In the genomic region with DNA sequence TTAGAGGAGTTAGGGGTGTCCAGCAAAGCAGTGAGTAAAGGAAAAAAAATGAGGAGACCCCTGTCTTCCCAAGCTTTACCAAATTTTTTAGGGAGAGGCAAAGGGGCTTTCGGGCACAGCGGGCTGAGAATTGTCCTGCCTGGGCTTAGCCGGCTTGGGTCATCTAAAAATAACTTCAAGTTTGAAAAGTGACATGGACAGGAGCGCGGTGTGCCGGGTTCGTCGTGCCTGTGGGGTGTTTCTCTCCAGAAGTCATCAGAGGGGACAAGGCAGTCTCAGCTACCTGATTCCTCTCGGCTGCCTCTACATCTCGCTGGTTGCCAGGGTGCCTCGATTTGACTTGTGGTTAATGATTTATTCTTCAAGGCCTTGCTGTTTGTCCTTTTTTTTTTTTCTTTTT, we compare ENCODE assay signal across 7 mouse cellular contexts. TPM values are rescaled to one million over a fixed set of nuclear protein-coding genes. Genes with fewer than 3 reads are reported as not detected.
DNase-seq lines count a peak whose midpoint lies in the region; ATAC-seq lines count a peak whose summit lies in the region.

No protein-coding gene starts in this region.

- H3K4me1 ChIP-seq in embryonic facial prominence, embryonic 13.5 days: peaks cover 6% of the 10 kb centered on the region; the same call in 1 of the 2 replicates
- peaks cover 16% of the 10 kb centered on the region for H3K4me1 ChIP-seq in forebrain, embryonic 16.5 days (replicated peaks; ENCODE audit: control insufficient read depth, insufficient read depth, low read length)
- H3K4me1 ChIP-seq in midbrain, embryonic 11.5 days (ENCODE audit: control insufficient read depth, insufficient read depth, low read length): no peaks in the 10 kb centered on the region

- no peaks in the 10 kb centered on the region for H3K9me3 ChIP-seq in embryonic facial prominence, embryonic 13.5 days
- H3K9me3 ChIP-seq in forebrain, embryonic 16.5 days (ENCODE audit: control insufficient read depth, low read length): no peaks in the 10 kb centered on the region
- no peaks in the 10 kb centered on the region for H3K9me3 ChIP-seq in midbrain, embryonic 11.5 days (ENCODE audit: control insufficient read depth, low read length)

- peak; percentile 18 for DNase-seq in kidney, adult 18-20 months
- no peak for DNase-seq in midbrain, embryonic 11.5 days (ENCODE audit: low spot score, missing footprints)
- DNase-seq in retina, embryonic 14.5 days (ENCODE audit: low spot score): no peak
- DNase-seq in frontal cortex, adult 2 months (ENCODE audit: extremely low spot score in 1 of 2, low spot score in 1 of 2): no peak
- DNase-seq in right cerebral cortex, postnatal 25 days: no peak

- H3K27ac ChIP-seq in embryonic facial prominence, embryonic 13.5 days: no peak overlapping the region
- no peak overlapping the region for H3K27ac ChIP-seq in forebrain, embryonic 16.5 days (ENCODE audit: low read length)
- H3K27ac ChIP-seq in midbrain, embryonic 11.5 days (ENCODE audit: low read depth, low read length): no peak overlapping the region

- 66% methylated on average over 11 of the region's 11 CpGs for WGBS in embryonic facial prominence, embryonic 13.5 days
- WGBS in forebrain, embryonic 16.5 days: 67% methylated on average over 11 of the region's 11 CpGs
- WGBS in midbrain, embryonic 11.5 days: 65% methylated on average over 11 of the region's 11 CpGs

- H3K36me3 ChIP-seq in embryonic facial prominence, embryonic 13.5 days: no peaks in the 10 kb centered on the region
- H3K36me3 ChIP-seq in forebrain, embryonic 16.5 days (ENCODE audit: control insufficient read depth, insufficient read depth): no peaks in the 10 kb centered on the region
- no peaks in the 10 kb centered on the region for H3K36me3 ChIP-seq in midbrain, embryonic 11.5 days (ENCODE audit: control insufficient read depth, insufficient read depth, low read length)

- peaks cover 37% of the 10 kb centered on the region for H3K27me3 ChIP-seq in embryonic facial prominence, embryonic 13.5 days
- no peaks in the 10 kb centered on the region for H3K27me3 ChIP-seq in forebrain, embryonic 16.5 days (replicated peaks; ENCODE audit: control insufficient read depth, insufficient read depth, low read length)
- H3K27me3 ChIP-seq in midbrain, embryonic 11.5 days (ENCODE audit: control insufficient read depth, insufficient read depth, low read length): no peaks in the 10 kb centered on the region

- H3K4me2 ChIP-seq in embryonic facial prominence, embryonic 13.5 days: peak overlapping the region; percentile 96
- H3K4me2 ChIP-seq in forebrain, embryonic 16.5 days (ENCODE audit: low read length): peak overlapping the region; percentile 92
- H3K4me2 ChIP-seq in midbrain, embryonic 11.5 days: peak overlapping the region; percentile 91

- no peak for ATAC-seq in embryonic facial prominence, embryonic 13.5 days (ENCODE audit: insufficient number of reproducible peaks, insufficient read depth, low FRiP score, low TSS enrichment, low read depth)
- no peak for ATAC-seq in forebrain, embryonic 16.5 days
- ATAC-seq in midbrain, embryonic 11.5 days (ENCODE audit: low FRiP score): no peak

- H3K4me3 ChIP-seq in embryonic facial prominence, embryonic 13.5 days: peak overlapping the region; percentile 60
- H3K4me3 ChIP-seq in forebrain, embryonic 16.5 days (replicated peaks; ENCODE audit: low read length): peak overlapping the region; percentile 65
- H3K4me3 ChIP-seq in midbrain, embryonic 11.5 days (ENCODE audit: low read depth, low read length): peak overlapping the region; percentile 61; the same call in 1 of the 2 replicates

- H3K9ac ChIP-seq in embryonic facial prominence, embryonic 13.5 days: peak overlapping the region; percentile 68; the same call in 1 of the 2 replicates
- peak overlapping the region; percentile 82; the same call in 1 of the 2 replicates for H3K9ac ChIP-seq in forebrain, embryonic 16.5 days (replicated peaks; ENCODE audit: low read depth, low read length)
- H3K9ac ChIP-seq in midbrain, embryonic 11.5 days (ENCODE audit: low read length): no peak overlapping the region

RNA-seq across cellular contexts. Expression of gene Rcan2, which starts 1.3 kb away (rescaled TPM):
- polyA plus RNA-seq in embryonic facial prominence, embryonic 13.5 days (2015; fragmentation: Nextera tagmentation; extraction: Ambion mirVana): 5.4 and 5.9 TPM in 2 replicates
- 25.1 and 47.1 TPM in 2 replicates for polyA plus RNA-seq in forebrain, embryonic 16.5 days (2015; fragmentation: Nextera tagmentation; extraction: Ambion mirVana)
- polyA plus RNA-seq in midbrain, embryonic 11.5 days (2014; fragmentation: Nextera tagmentation; extraction: Ambion mirVana): 9.0 and 12.0 TPM in 2 replicates
- polyA plus RNA-seq in frontal cortex, adult 2 months (2012; rRNA removed): 114 and 141 TPM in 2 replicates
